Mouse (Mus musculus): ENCODE measurements around the gene Ripor2.

DNA sequence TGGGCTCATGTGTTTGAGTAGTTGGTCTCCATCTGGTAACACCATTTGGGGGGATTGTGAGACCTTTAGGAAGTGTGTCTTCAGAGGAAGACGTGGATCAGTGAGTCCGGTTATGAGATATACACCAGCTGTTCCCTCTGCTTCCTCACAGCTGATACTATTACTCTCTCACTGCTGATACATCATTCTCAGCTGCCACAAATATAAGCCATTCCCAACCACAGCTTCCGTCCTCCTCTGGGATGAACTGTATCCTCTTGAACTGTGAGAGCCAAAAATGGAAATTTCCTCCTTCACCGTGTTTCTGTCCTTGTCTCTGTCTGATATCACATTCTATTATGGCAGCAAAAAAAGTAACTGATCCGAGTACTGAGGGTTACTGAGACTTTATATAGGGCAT lies 28.9 kb downstream of the Ripor2 start:
- no peak for TF ChIP-seq CTCF (IDR thresholded peaks at IDR 0.05; ENCODE audit: control insufficient read depth, insufficient read depth, low read length)
- no peak for TF ChIP-seq POLR2A (IDR thresholded peaks at IDR 0.05; ENCODE audit: borderline replicate concordance, control insufficient read depth, low read depth, low read length)

All from bone marrow, adult 2 months (tissue).